Mouse (Mus musculus) thymus, postnatal 36 days (tissue): ENCODE data around the gene Sys1.
A peak's percentile ranks its signal among the peaks of the same experiment; 100 is the strongest.

ENCODE experiments used
- DNase-seq, 2 experiments: peaks; one replicate each; pipeline ENCODE4 v3.0.0; 2022; ENCODE audit warnings: mixed read lengths in 2 of 2

Sys1 gene

DNA sequence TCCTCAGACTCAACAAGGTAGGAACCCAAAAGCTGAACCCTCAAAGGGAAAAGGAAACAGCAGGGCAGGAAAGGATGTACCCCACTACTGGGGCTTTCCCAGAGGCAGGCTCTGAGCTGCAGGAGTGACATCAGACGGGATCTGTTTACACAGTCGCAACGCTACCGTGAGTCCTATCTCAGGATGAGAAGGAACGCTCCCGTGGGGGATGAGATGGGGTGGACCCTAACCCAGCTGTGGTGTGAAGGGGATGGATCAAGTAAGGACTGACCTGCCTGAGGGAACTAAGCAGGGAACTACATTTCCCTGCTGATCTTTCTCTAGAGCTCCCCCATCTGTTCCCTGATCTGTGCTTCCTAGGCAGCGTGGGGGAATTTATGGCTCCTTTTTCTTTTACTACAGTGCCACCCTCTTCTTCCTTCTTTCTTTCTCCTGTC lies at the start of gene Sys1:
Sys1 (plus strand) TSS at position 101 of the 437 bp plus-strand sequence.
- no peak for DNase-seq

DNA sequence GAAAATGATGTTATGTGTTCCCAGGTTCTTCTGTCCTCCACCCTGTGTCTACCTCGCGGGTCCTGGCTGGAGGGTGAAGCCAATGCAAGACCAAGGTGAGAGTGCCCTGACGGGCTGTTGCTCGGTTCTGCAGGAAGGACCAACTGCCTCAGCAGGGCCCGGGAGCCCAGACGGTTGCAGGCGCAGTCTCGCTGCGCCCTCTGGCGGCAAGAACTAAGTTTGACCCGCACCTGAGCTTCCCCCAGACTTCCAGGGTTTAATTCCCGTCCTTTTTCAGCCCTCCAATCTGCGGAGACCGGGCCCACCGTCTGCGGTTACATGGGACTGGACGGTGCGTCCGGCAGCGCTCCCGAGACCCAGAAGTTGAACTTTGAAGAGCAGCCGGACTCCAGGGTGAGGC lies 49.1 kb upstream of the Sys1 start:
- DNase-seq = peak; percentile 37 to 42

DNA sequence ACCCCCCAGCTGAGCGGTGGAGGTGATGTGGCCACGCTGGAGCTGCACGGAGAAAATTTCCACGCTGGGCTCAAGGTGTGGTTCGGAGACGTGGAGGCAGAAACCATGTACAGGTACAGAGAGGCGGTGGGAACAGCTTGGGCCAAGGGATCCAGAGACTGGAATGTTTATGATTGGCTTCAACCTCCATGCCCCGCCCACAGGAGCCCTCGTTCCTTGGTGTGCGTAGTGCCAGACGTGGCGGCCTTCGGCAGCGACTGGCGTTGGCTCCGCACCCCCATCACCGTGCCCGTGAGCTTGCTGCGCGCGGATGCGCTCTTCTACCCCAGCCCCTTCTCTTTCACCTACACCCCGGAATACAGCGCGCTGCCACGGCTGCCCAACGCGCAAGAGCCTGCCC lies 42.6 kb upstream of the Sys1 start:
- DNase-seq = no peak

DNA sequence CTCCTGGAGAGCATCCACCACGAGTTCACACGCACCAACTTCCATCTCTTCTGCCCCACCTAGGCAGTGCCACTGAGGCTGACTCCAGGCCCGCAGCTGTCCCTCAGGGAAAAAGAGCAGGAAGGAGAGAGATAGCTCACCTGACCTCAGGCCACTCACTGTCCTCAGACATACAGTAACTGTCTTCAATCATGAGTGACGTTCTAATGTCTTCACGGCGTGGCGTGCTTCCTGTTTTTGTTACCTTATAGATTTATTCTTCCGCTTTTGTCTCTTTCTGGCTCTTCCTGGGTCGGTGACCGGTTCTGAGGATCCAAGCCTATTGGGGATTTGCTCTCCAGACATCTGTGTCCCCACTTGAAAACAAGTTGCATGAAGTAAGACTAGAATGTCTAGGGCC lies 42.2 kb upstream of the Sys1 start:
- no peak for DNase-seq

DNA sequence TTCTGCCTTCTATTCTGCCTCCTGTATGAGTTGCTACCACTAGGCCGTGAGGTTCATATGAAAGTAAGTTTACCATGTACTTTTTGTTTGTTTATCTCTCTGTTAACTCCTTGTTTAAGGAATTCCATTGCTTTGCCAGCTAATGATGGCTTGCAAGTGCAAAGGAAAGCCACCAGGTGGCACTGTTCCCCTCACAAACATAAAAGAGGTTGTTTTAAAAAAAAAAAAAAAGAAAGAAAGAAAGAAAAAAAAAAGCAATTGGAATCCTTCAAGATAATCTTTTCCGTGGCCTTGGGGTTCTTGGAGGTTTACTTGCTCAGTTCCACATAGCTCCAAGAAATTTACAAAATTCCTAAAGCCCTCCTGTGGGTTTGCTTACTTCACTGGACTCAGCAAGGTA lies 39.6 kb upstream of the Sys1 start:
- no peak for DNase-seq

DNA sequence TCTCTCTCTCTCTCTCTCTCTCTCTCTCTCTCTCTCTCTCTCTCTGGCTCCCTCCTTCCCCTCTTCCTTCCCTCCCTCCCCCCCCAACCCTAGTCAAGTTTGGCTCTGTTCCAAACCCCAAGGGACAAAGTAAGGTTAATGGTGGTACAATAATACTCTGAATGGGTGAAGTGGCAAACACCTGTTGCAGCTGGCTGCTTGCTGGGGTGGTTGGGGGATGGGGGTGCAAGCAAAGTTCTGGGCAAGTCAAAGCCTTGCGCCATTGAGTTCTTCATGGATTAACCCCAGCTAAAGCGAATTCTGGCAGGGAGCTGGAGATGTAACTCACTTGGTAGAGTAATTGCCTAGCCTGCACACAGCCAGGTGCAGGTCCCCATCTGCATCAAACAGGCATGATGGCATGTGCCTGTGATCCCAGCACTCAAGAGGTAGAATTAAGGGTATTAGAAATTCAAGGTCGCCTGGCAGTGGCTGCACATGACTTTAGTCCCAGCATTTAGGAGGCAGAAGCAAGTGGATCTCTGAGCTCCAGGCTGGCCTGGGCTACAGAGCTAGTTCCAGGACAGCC lies 38.4 kb upstream of the Sys1 start:
- DNase-seq = no peak

DNA sequence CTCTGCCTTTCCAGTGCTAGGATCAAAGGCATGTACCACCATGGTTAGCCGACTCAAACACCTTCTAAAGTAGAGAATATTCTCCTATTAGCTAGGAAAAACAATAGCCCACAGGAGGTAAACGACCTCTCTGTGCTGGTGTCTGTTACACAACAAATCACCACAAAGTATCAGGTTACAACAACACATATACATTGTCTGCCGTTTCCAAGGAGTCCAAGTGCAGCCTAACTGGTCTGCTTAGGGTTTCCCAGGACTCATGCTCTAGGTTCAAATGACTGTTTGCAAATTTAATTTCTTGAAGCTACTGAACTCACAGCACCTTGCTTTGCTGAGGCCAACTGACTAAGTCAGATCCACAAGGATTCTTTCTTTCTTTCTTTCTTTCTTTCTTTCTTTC lies 37.3 kb upstream of the Sys1 start:
- DNase-seq = no peak

DNA sequence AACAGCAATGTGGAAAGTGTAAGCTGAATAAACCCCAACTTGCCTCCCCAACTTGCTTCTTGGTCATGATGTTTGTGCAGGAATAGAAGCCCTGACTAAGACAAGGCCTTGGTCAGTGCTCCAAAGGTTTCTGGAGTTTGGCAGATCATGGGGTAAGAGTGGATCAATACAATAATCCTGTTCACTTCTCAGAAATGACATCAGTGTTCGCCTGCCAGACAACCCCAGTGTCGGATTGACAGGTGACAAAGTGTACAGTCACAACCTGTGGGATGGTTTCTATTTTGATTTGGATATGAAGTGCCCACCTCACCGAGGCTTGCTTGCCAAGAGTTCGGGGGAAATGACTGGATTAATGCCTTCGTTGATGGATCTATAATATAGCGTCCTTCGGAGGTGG lies 35.5 kb upstream of the Sys1 start:
- DNase-seq = no peak

DNA sequence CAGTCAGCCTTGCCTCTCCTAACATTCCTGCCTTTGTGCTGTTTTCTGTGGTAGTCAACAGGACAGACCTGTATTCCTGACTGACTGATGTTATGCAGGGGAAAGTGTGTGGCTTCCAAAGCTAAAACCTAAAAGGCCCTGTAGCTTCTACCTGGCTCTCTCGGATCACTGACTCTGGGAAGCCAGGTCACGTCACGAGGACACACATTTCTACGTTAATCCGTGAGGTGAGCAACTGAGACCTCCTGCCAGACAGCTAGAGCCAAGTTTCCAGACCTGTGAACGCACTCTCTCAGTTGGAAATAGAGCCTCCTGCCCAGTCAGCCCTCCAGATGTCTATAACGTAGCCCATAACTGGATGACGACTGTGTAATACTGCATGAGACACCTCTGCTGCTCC lies 34.8 kb upstream of the Sys1 start:
- no peak for DNase-seq

DNA sequence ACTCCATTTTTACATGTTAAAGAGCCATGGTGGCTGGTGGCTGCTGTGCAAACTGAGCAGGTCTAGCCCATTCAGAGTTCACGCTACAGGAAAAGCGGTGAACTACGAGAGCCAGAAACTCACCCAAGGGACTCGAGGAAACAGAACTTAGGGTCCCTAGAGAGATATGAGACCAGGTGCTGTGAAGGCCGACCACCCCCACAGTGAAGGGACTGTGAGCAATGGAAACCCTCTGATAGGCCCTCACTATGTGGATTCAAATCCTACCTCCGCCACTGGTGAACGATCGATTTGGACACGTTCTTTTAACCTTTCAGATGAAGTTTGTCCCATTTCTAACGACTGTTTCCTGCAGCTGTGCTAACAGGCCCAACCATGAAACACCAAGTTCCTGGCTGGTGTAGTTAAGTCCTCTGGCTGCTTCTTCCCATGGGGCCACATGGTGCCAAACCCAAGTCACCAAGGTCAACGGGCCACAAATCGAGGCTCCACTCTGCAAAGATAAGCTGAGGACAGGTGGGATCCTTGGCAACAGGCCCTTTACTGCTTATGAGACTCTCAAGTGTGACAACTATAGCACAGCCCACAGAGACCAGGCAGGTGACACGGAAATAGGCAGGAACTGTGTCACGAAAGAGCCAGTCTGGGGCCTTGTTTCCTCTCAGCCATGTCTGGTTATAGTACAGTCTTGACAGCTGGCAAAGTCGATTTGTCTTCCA lies 33.9 kb upstream of the Sys1 start:
- DNase-seq = peak; percentile 25 to 34

DNA sequence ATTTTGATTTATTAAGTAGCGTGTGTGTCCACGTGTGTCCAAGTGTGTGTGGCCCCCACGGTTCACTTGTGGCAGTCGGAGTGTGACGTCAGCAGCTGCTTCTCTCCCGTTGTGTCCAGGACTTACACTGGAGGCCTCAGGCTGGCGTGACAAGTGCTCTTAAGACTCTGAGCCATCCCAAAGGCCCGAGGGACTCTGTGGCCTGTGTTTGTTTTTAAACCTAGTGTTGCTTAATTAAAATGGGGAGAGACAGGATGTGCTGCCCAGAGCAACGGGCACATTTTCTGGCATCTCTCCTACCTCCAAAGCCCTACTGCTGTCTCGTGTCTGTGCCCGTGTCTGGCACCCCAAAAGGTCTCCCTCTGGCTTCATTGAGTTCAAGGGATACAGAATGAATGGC lies 33.3 kb upstream of the Sys1 start:
- no peak for DNase-seq

DNA sequence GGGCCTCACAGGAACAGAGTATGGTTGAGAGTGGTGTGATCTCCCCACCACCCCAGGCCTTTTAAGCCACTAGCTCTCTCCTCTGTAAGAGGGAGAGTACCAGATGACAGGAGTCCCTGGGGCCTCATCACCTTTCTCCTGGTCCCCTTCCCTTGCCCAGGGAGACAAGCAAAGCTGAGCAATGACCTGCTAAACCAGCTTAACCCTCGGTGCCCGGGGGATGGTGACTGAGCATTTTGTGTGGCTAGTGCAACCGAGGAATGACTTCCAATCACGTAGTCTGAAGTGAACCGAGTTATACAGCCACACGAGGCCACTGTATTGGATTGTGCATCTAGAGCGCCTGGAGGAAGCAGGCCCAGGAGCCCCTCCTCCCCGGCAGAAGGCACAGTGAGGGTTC lies 32.4 kb upstream of the Sys1 start:
- no peak for DNase-seq

DNA sequence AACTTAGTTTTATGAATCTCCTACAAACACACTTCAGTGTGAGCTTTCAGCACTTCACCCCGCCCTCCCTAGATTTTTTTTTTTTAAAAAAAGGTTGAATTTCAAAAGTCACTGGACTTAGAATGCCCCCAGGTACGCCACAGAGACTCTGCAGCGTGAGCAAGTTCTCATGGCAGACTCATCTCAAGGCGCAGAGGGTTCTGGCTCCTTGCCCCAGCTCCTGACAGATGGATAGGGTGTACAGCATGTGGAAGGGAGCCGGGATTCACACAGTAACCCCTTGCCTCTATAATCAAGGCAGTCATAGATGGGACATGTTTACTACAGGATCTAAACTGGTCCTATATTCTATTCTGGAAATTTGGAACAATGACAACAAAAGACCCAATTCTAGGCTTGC lies 31.4 kb upstream of the Sys1 start:
- no peak for DNase-seq

DNA sequence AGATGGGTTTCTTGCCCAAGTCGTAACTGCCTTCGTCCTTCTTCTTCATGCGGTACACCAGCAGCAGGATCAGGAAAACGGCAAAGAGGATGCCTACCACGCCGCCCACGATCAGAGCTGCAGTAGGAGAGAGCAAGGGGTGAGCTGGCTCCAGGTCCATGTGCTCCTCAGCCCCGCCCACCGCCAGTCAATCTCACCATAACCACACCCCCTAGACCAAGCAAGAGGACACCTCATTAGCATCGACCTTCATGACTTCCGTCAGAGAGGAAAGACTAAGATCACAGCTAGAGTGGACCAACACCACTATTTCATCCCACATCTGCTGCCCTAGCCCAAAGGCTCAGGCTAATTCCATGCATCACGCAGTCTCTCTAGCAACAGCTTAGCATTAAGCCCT lies 30.6 kb upstream of the Sys1 start:
- DNase-seq = no peak

DNA sequence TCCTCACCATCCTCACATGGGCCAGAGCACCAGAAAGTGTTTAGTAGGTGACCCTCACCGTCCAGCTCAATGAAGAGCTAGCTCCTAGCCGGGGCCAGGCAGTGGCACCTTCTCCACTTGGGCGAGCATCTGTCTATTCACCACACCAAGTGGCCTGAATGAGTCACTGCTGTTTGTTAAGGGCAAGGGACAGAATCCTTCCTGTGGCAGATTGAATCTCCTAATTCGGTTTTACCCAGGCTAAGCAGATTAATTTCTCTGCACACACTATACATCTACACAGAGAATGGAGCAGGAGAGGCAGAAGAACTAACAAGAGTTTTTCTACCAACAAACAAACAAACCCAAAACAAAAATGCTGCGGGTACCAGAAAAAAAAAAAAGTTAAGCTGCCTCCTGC lies 29.8 kb upstream of the Sys1 start:
- DNase-seq = no peak

DNA sequence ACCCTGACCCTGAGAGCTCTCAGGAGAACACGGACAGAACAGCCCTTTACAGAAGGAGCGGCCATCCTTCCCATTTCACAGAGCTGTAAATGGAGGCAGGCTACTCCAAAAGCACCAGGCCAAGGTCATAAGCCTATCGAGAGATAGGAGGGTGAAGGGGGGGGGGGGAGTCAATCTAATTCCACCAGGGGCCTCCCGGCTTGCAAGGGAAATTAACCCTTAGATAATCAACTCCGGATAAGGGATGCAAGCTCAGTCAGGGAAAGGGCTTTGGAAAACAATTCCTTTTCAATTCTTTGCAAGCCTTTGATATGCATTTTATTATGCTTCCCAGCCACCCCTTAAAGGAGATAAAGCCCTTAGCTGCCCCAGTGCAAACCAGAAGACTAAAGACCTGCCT lies 28.3 kb upstream of the Sys1 start:
- DNase-seq = no peak

DNA sequence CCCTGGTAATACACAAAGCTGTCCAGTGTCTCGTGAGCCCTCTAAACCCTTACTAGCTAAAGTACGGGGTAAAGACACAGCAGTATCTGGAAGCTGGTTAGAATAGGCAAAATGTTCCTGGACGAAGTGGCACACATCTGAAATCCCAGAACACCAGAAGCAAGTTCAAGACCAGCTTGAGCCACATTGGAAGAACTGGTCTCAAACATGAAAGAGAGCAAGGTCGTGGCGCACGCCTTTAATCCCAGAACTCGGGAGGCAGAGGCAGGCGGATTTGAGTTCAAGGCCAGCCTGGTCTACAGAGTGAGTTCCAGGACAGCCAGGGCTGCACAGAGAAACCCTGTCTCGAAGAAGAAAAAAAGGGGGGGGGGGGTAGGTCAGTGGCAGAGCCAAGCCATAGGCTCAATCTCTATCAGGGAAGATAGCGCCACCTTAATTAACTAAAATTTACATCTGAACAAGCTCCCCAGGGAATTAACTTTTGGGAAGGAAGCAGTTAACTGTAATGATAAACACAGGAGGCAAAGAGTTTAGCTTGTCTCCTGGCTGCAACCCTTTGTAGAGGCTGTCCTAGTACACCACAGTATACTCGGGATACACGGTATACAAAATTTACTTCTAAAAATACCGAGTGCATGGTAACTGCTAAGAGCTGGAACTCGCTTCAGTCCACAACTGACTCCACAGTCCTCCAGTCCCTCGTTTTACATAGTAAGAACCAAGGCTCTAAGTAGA lies 26.7 kb upstream of the Sys1 start:
- no peak for DNase-seq

DNA sequence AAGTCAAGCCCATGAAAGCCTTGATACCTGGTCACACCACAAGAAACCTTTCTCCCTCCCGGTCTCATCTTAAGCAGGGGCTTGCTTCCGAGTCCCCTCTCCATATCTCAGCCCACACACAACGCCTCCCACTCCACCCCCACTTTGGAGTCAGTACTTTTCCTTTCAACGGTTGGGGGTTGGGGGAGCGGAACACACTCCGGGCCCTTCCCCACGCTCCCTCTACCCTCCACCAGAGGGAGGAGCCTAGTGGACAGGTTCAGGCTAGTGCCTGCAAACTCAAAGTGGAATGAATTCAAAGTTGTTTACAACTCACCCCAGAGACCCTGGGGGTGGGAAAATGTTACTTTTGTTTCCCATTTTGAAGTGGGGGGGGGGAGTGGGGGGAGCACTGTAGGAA lies 26.1 kb upstream of the Sys1 start:
- DNase-seq = peak in 1 of 2 experiments; percentile 21

DNA sequence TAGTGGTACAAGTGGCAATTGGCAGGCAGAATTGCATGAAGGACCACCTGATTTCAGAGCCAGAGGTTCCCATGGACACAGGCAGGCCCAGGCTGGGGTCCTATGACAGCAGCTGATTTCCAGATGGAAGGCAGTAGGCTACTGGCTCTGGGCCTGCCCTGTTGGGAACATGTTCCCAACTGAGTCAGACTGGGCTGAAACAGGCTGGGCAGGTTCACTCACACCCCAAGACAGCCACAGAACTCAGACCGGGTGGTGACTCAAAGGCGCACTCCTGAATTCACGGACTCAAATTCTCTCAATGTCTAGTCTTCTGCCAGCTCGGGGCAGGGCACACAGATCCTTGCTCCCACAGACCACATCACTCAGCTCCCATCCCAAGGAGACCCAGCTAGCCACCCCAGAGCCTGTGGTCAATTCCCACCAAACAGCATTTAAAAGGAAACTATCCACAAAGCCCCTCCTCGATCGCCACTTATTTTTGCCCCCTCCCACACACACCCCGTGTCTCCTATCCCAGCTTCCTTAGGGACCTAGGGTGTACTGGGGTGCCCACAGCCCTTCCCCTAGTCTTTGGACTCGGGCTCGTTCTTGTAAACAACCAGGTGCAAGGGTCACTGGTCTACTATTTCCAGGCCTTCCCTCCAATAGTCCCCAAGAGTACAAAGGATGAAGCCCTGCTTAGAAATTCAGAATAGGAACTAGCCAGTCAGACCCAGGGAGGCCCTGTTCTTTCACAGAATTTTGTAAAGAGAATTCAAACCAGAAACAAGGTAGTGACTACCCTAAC lies 24.9 kb upstream of the Sys1 start:
- no peak for DNase-seq

DNA sequence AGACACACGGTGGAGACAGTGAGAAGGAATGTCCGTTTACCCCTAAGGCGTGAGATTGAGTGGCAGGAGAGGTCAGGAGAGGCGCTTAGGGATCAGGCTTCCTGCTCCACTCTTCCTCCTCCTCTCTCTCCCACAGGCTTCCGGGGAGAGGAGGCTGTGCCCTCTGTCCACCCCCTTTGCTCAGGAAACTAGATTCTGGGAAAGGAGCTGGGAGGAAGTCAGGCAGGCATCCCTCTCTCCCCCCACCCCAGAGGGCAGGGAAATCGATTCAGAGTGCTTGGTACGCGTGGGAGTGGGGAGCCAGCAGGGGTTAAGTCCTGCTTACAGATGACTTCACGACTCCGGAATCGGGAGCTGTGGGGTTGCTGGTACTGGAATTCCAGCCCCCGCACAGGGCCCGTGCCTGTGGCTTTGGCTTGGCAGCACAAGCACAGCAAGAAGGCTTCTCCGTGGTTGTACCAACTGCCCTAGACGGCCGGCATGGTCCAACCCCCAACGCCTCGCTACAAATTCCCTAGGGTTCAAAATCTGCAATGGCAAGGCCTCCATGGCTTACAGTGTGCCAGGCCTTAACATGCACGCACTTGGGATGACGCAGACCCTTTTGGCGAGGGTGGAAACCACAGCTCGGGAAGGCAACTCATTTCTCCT lies 24.1 kb upstream of the Sys1 start:
- DNase-seq = no peak

DNA sequence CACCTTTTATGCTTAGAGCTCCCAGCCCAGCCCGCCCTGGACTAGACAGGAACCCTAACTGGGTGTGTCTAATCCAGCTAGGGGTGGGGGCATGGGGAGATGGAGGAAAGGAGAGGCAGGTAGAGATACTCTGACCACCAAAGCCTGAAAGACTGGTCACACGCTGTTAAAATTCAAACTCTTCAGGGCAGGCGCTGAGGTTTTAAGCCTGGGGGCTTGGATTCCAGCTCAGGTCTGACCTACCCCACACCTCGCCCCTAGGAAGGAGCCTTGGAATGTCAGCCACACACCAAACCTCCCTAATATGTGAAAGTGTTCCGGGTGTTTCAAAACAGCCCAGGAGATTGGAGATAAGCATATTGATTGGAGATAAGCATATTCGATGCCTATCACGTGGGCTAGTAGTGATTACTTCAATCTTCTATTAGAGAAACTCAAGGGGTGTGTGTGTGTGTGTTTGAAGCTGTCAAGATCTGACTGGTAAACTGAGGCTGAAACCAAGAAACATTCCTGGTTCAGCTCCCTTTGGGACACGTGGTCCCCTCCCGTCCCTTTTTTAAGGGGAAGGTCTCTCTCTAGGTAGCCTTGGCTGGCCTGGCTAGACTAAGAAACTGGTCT lies 23.4 kb upstream of the Sys1 start:
- no peak for DNase-seq

DNA sequence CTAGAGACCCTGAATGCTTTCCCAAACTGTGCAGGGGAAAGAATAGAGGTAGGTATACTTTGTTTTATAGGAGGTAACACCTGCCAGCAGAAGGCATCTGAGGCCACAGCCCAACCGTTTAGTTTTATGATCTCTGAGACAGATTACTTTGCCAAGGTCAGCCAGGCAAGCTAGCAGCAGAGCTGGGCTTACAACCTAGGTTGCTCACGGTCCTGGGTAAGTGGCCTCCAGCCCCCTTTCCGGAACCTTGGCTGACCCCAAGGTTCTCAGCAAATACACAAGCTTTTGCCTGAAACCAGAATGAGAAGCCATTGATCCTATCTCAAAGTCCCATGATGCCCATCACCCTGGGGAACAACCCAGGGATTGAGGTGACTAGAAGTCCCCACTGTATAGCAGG lies 22.1 kb upstream of the Sys1 start:
- no peak for DNase-seq
